Mouse (Mus musculus): ENCODE results near the gene Fam78a. TPM values are rescaled to one million over a fixed set of nuclear protein-coding genes. Genes with fewer than 3 reads are reported as not detected.

Fam78a gene
- total and polyA plus RNA-seq, 3 experiments: 0.07 to 0.47 (median 0.21) TPM

DNA sequence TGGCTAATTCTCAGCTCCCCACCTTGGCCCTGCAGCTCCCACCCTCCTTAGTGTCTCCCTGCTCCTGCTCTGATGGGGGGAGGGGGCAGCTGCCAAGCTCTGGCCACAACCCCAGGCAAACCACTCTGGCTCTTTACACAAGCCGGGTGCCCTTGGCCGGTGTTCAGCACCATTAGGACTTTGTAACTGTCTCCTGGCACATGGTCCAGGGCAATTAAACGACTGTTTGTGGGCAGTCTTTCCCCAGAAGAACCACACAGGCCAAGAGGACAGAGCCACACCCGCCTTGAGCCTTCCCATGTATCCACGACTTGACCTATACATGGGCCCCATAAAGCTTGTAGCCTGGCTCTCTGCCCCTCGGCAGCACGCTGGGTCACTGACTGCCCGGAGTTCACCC lies 10.3 kb downstream of the Fam78a start:
- H3K27me3 ChIP-seq (replicated peaks): no peaks in the 10 kb centered on the region
- H3K9me3 ChIP-seq (replicated peaks; ENCODE audit: low read length): no peaks in the 10 kb centered on the region
- no peak overlapping the region for H3K27ac ChIP-seq (ENCODE audit: insufficient read depth, low read depth)
- TF ChIP-seq MAX (IDR thresholded peaks at IDR 0.05; ENCODE audit: low read length): no peak
- no peak for TF ChIP-seq BHLHE40 (IDR thresholded peaks at IDR 0.05; ENCODE audit: low read depth, low read length)
- no peak for TF ChIP-seq ZC3H11A (IDR thresholded peaks at IDR 0.05; ENCODE audit: low read depth, low read length)
- TF ChIP-seq RAD21 (IDR thresholded peaks at IDR 0.05; ENCODE audit: low read depth, low read length): no peak
- no peak for TF ChIP-seq POLR2AphosphoS2 (IDR thresholded peaks at IDR 0.05; ENCODE audit: low read depth, low read length)
- no peak for TF ChIP-seq CTCF (conservative IDR thresholded peaks at IDR 0.05 in 1 of 2, IDR thresholded peaks at IDR 0.05 in 1 of 2; ENCODE audit: low read depth in 2 of 2, low read length in 2 of 2)
- no peak for TF ChIP-seq RCOR1 (conservative IDR thresholded peaks at IDR 0.05; ENCODE audit: low read depth, low read length)
- TF ChIP-seq ZNF384 (IDR thresholded peaks at IDR 0.05; ENCODE audit: low read depth, low read length): no peak
- no peak for TF ChIP-seq SIN3A (IDR thresholded peaks at IDR 0.05; ENCODE audit: low read length)
- peaks cover 3 to 20% of the 10 kb centered on the region in 2 experiments; a peak in 3 of 4 replicates for H3K4me1 ChIP-seq (ENCODE audit: control insufficient read depth in 1 of 2, insufficient read depth in 2 of 2)
- DNase-seq (ENCODE audit: extremely low read depth): no peak
- in situ Hi-C loops (cut with MboI; ENCODE audit: low pct_ligation_motif_present, low pct_unique_long_range_greater_than_20kb, low sequenced_read_pairs): no loop called here
- dilution Hi-C loops (cut with MboI; ENCODE audit: extremely low pct_ligation_motif_present, extremely low pct_unique_long_range_greater_than_20kb, low sequenced_read_pairs): no loop called here
- H3K36me3 ChIP-seq (replicated peaks in 1 of 2; ENCODE audit: control insufficient read depth in 1 of 2, insufficient read depth in 1 of 2, low read length in 1 of 2): no peaks in the 10 kb centered on the region
- H3K79me2 ChIP-seq (replicated peaks; ENCODE audit: control insufficient read depth, extremely low read depth, insufficient read depth, poor library complexity, severe bottlenecking): no peaks in the 10 kb centered on the region
- H3K9ac ChIP-seq (ENCODE audit: insufficient read depth, low read depth): no peak overlapping the region
- H3K4me3 ChIP-seq (replicated peaks in 1 of 3; ENCODE audit: low read depth in 2 of 3, low read length in 2 of 3, poor library complexity in 1 of 3): no peak overlapping the region
- H3K4me2 ChIP-seq (ENCODE audit: insufficient read depth, low read depth, poor library complexity, severe bottlenecking): no peak overlapping the region

DNA sequence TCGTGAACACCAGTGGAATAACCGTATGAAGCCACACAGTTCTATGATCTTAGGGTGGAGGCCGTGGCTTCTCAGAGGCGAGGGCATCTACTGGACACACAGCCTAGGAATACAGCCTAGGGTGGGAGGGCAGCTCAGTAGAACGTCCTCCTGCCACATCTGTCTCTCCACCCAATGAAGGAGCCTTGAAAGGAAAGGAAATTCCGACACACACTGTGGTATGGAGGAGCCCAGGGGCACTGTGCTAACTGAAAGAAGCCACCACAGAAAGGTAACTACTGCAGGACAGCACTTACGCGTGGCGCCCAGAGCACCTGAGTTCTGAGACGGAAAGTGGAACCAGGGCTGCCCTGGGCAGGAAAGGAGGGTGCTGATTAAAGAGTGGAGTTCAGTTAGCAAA lies 13.9 kb downstream of the Fam78a start:
- H3K9me3 ChIP-seq (replicated peaks; ENCODE audit: low read length): no peaks in the 10 kb centered on the region
- no peak overlapping the region for H3K4me3 ChIP-seq (replicated peaks in 1 of 3; ENCODE audit: low read depth in 2 of 3, low read length in 2 of 3, poor library complexity in 1 of 3)
- H3K36me3 ChIP-seq (replicated peaks in 1 of 2; ENCODE audit: control insufficient read depth in 1 of 2, insufficient read depth in 1 of 2, low read length in 1 of 2): no peaks in the 10 kb centered on the region
- in situ Hi-C loops (cut with MboI; ENCODE audit: low pct_ligation_motif_present, low pct_unique_long_range_greater_than_20kb, low sequenced_read_pairs) (no loop called here), dilution Hi-C loops (cut with MboI; ENCODE audit: extremely low pct_ligation_motif_present, extremely low pct_unique_long_range_greater_than_20kb, low sequenced_read_pairs) (no loop called here)
- no peak overlapping the region for H3K4me2 ChIP-seq (ENCODE audit: insufficient read depth, low read depth, poor library complexity, severe bottlenecking)
- H3K27ac ChIP-seq (ENCODE audit: insufficient read depth, low read depth): no peak overlapping the region
- no peak for DNase-seq (ENCODE audit: extremely low read depth)
- H3K4me1 ChIP-seq (ENCODE audit: control insufficient read depth in 1 of 2, insufficient read depth in 2 of 2): peaks cover 3 to 8% of the 10 kb centered on the region in 2 experiments; a peak in 3 of 4 replicates
- no peak overlapping the region for H3K9ac ChIP-seq (ENCODE audit: insufficient read depth, low read depth)
- H3K27me3 ChIP-seq (replicated peaks): peaks cover 10% of the 10 kb centered on the region
- no peaks in the 10 kb centered on the region for H3K79me2 ChIP-seq (replicated peaks; ENCODE audit: control insufficient read depth, extremely low read depth, insufficient read depth, poor library complexity, severe bottlenecking)
- TF ChIP-seq TCF12 (IDR thresholded peaks at IDR 0.05; ENCODE audit: low read depth, low read length) (no peak), UBTF (IDR thresholded peaks at IDR 0.05; ENCODE audit: low read depth, low read length) (no peak), NELFE (IDR thresholded peaks at IDR 0.05; ENCODE audit: low read depth, low read length) (no peak), USF2 (conservative IDR thresholded peaks at IDR 0.05; ENCODE audit: low read depth, low read length) (no peak), EP300 (IDR thresholded peaks at IDR 0.05; ENCODE audit: low read length) (no peak), RAD21 (IDR thresholded peaks at IDR 0.05; ENCODE audit: low read depth, low read length) (no peak), ZKSCAN1 (IDR thresholded peaks at IDR 0.05; ENCODE audit: borderline replicate concordance, low read depth, low read length) (no peak), POLR2AphosphoS2 (IDR thresholded peaks at IDR 0.05; ENCODE audit: low read depth, low read length) (no peak), MAFK (IDR thresholded peaks at IDR 0.05; ENCODE audit: insufficient replicate concordance, low read length) (no peak), USF1 (IDR thresholded peaks at IDR 0.05; ENCODE audit: low read depth, low read length) (no peak), MYC (IDR thresholded peaks at IDR 0.05; ENCODE audit: low read depth, low read length) (no peak), SIN3A (IDR thresholded peaks at IDR 0.05; ENCODE audit: low read length) (no peak)
